Mouse (Mus musculus): ENCODE data around the gene Rarb. TPM values are rescaled to one million over a fixed set of nuclear protein-coding genes. Genes with fewer than 3 reads are reported as not detected.
A peak's percentile ranks its signal among the peaks of the same experiment; 100 is the strongest.

Rarb gene
- polyA plus RNA-seq, 1 experiment from 2014 or later: 29.3 TPM

- Histone ChIP-seq H3K27ac (ENCODE audit: low read depth, low read length) (no peak overlapping the region), H3K4me1 (replicated peaks; ENCODE audit: control insufficient read depth, insufficient read depth, low read length) (no peaks in the 10 kb centered on the region), H3K9me3 (ENCODE audit: control insufficient read depth, low read length) (no peaks in the 10 kb centered on the region), H3K36me3 (ENCODE audit: control insufficient read depth, insufficient read depth, low read length) (no peaks in the 10 kb centered on the region), H3K4me3 (ENCODE audit: low read depth, low read length) (no peak overlapping the region), H3K9ac (ENCODE audit: low read depth, low read length) (no peak overlapping the region), H3K4me2 (replicated peaks; ENCODE audit: low read depth, low read length) (no peak overlapping the region), H3K27me3 (ENCODE audit: control insufficient read depth, insufficient read depth, low read length) (no peaks in the 10 kb centered on the region)
- ATAC-seq (ENCODE audit: low FRiP score) (no peak), DNase-seq (ENCODE audit: low spot score) (no peak)
- WGBS: 80% methylated on average over 12 of the region's 12 CpGs
These were observed 259.4 kb downstream of the Rarb start for GRCm38 (mm10) chr14:16559294-16560217.

GRCm38 (mm10) chr14:16558033-16558432, 260.9 kb downstream of the Rarb start:
- no peak overlapping the region for H3K27ac ChIP-seq (ENCODE audit: low read depth, low read length)
- H3K4me3 ChIP-seq (ENCODE audit: low read depth, low read length): no peak overlapping the region
- DNase-seq (ENCODE audit: low spot score) (no peak), ATAC-seq (ENCODE audit: low FRiP score) (no peak)
- no peak overlapping the region for H3K4me2 ChIP-seq (replicated peaks; ENCODE audit: low read depth, low read length)
- no peaks in the 10 kb centered on the region for H3K36me3 ChIP-seq (ENCODE audit: control insufficient read depth, insufficient read depth, low read length)
- 91% methylated on average over 2 of the region's 2 CpGs for WGBS
- H3K27me3 ChIP-seq (ENCODE audit: control insufficient read depth, insufficient read depth, low read length): no peaks in the 10 kb centered on the region
- H3K4me1 ChIP-seq (replicated peaks; ENCODE audit: control insufficient read depth, insufficient read depth, low read length): no peaks in the 10 kb centered on the region
- H3K9me3 ChIP-seq (ENCODE audit: control insufficient read depth, low read length): no peaks in the 10 kb centered on the region
- H3K9ac ChIP-seq (ENCODE audit: low read depth, low read length): no peak overlapping the region

- no peak overlapping the region for H3K9ac ChIP-seq (ENCODE audit: low read depth, low read length)
- no peaks in the 10 kb centered on the region for H3K4me1 ChIP-seq (replicated peaks; ENCODE audit: control insufficient read depth, insufficient read depth, low read length)
- H3K27me3 ChIP-seq (ENCODE audit: control insufficient read depth, insufficient read depth, low read length): no peaks in the 10 kb centered on the region
- WGBS: 63% methylated on average over 12 of the region's 12 CpGs
- peak; percentile 47 for DNase-seq (ENCODE audit: low spot score)
- no peaks in the 10 kb centered on the region for H3K9me3 ChIP-seq (ENCODE audit: control insufficient read depth, low read length)
- peak; percentile 45; the same call in 1 of the 2 replicates for ATAC-seq (ENCODE audit: low FRiP score)
- H3K36me3 ChIP-seq (ENCODE audit: control insufficient read depth, insufficient read depth, low read length): no peaks in the 10 kb centered on the region
- no peak overlapping the region for H3K4me3 ChIP-seq (ENCODE audit: low read depth, low read length)
- no peak overlapping the region for H3K27ac ChIP-seq (ENCODE audit: low read depth, low read length)
- no peak overlapping the region for H3K4me2 ChIP-seq (replicated peaks; ENCODE audit: low read depth, low read length)
These were observed 264.1 kb downstream of the Rarb start for GRCm38 (mm10) chr14:16554643-16555459.

- no peak for ATAC-seq (ENCODE audit: low FRiP score)
- H3K9me3 ChIP-seq (ENCODE audit: control insufficient read depth, low read length): no peaks in the 10 kb centered on the region
- H3K4me2 ChIP-seq (replicated peaks; ENCODE audit: low read depth, low read length): no peak overlapping the region
- no peaks in the 10 kb centered on the region for H3K27me3 ChIP-seq (ENCODE audit: control insufficient read depth, insufficient read depth, low read length)
- H3K27ac ChIP-seq (ENCODE audit: low read depth, low read length): no peak overlapping the region
- H3K4me3 ChIP-seq (ENCODE audit: low read depth, low read length): no peak overlapping the region
- H3K4me1 ChIP-seq (replicated peaks; ENCODE audit: control insufficient read depth, insufficient read depth, low read length): no peaks in the 10 kb centered on the region
- no peak overlapping the region for H3K9ac ChIP-seq (ENCODE audit: low read depth, low read length)
- no peak for DNase-seq (ENCODE audit: low spot score)
- no peaks in the 10 kb centered on the region for H3K36me3 ChIP-seq (ENCODE audit: control insufficient read depth, insufficient read depth, low read length)
- WGBS: 66% methylated on average over 1 of the region's 1 CpGs
These were observed 264.7 kb downstream of the Rarb start for GRCm38 (mm10) chr14:16554319-16554642.

GRCm38 (mm10) chr14:16552293-16552692, 266.7 kb downstream of the Rarb start:
- Histone ChIP-seq H3K4me2 (replicated peaks; ENCODE audit: low read depth, low read length) (no peak overlapping the region), H3K9ac (ENCODE audit: low read depth, low read length) (no peak overlapping the region), H3K36me3 (ENCODE audit: control insufficient read depth, insufficient read depth, low read length) (no peaks in the 10 kb centered on the region), H3K4me3 (ENCODE audit: low read depth, low read length) (no peak overlapping the region), H3K27me3 (ENCODE audit: control insufficient read depth, insufficient read depth, low read length) (no peaks in the 10 kb centered on the region), H3K9me3 (ENCODE audit: control insufficient read depth, low read length) (no peaks in the 10 kb centered on the region), H3K27ac (ENCODE audit: low read depth, low read length) (no peak overlapping the region), H3K4me1 (replicated peaks; ENCODE audit: control insufficient read depth, insufficient read depth, low read length) (no peaks in the 10 kb centered on the region)
- no peak for DNase-seq (ENCODE audit: low spot score)
- WGBS: 64% methylated on average over 1 of the region's 1 CpGs
- ATAC-seq (ENCODE audit: low FRiP score): no peak

GRCm38 (mm10) chr14:16551843-16552242, 267.1 kb downstream of the Rarb start:
- Histone ChIP-seq H3K27me3 (ENCODE audit: control insufficient read depth, insufficient read depth, low read length) (no peaks in the 10 kb centered on the region), H3K9me3 (ENCODE audit: control insufficient read depth, low read length) (no peaks in the 10 kb centered on the region), H3K9ac (ENCODE audit: low read depth, low read length) (no peak overlapping the region), H3K4me1 (replicated peaks; ENCODE audit: control insufficient read depth, insufficient read depth, low read length) (no peaks in the 10 kb centered on the region), H3K36me3 (ENCODE audit: control insufficient read depth, insufficient read depth, low read length) (no peaks in the 10 kb centered on the region), H3K27ac (ENCODE audit: low read depth, low read length) (no peak overlapping the region), H3K4me3 (ENCODE audit: low read depth, low read length) (no peak overlapping the region), H3K4me2 (replicated peaks; ENCODE audit: low read depth, low read length) (no peak overlapping the region)
- 94% methylated on average over 1 of the region's 1 CpGs for WGBS
- ATAC-seq (ENCODE audit: low FRiP score): no peak
- no peak for DNase-seq (ENCODE audit: low spot score)

- WGBS: 82% methylated on average over 8 of the region's 8 CpGs
- Histone ChIP-seq H3K27ac (ENCODE audit: low read depth, low read length) (no peak overlapping the region), H3K4me1 (replicated peaks; ENCODE audit: control insufficient read depth, insufficient read depth, low read length) (no peaks in the 10 kb centered on the region), H3K9me3 (ENCODE audit: control insufficient read depth, low read length) (no peaks in the 10 kb centered on the region), H3K9ac (ENCODE audit: low read depth, low read length) (no peak overlapping the region), H3K4me3 (ENCODE audit: low read depth, low read length) (no peak overlapping the region), H3K36me3 (ENCODE audit: control insufficient read depth, insufficient read depth, low read length) (no peaks in the 10 kb centered on the region), H3K4me2 (replicated peaks; ENCODE audit: low read depth, low read length) (no peak overlapping the region), H3K27me3 (ENCODE audit: control insufficient read depth, insufficient read depth, low read length) (no peaks in the 10 kb centered on the region)
- no peak for ATAC-seq (ENCODE audit: low FRiP score)
- DNase-seq (ENCODE audit: low spot score): no peak
These were observed 270.8 kb downstream of the Rarb start for GRCm38 (mm10) chr14:16548200-16548576.

- no peak overlapping the region for H3K27ac ChIP-seq (ENCODE audit: low read depth, low read length)
- no peak overlapping the region for H3K4me3 ChIP-seq (ENCODE audit: low read depth, low read length)
- no peak overlapping the region for H3K4me2 ChIP-seq (replicated peaks; ENCODE audit: low read depth, low read length)
- no peaks in the 10 kb centered on the region for H3K9me3 ChIP-seq (ENCODE audit: control insufficient read depth, low read length)
- no peaks in the 10 kb centered on the region for H3K27me3 ChIP-seq (ENCODE audit: control insufficient read depth, insufficient read depth, low read length)
- no peak overlapping the region for H3K9ac ChIP-seq (ENCODE audit: low read depth, low read length)
- no peaks in the 10 kb centered on the region for H3K4me1 ChIP-seq (replicated peaks; ENCODE audit: control insufficient read depth, insufficient read depth, low read length)
- ATAC-seq (ENCODE audit: low FRiP score): no peak
- no peaks in the 10 kb centered on the region for H3K36me3 ChIP-seq (ENCODE audit: control insufficient read depth, insufficient read depth, low read length)
- no peak for DNase-seq (ENCODE audit: low spot score)
- WGBS: 80% methylated on average over 6 of the region's 6 CpGs
These were observed 271.3 kb downstream of the Rarb start for GRCm38 (mm10) chr14:16547492-16548199.
